Mouse (Mus musculus): ENCODE data around the gene Sipa1. TPM values are rescaled to one million over a fixed set of nuclear protein-coding genes. Genes with fewer than 3 reads are reported as not detected.

Gene Sipa1
- polyA plus RNA-seq (2015; fragmentation: Nextera tagmentation; extraction: Ambion mirVana): 37.1 and 39.6 TPM in 2 replicates

DNA sequence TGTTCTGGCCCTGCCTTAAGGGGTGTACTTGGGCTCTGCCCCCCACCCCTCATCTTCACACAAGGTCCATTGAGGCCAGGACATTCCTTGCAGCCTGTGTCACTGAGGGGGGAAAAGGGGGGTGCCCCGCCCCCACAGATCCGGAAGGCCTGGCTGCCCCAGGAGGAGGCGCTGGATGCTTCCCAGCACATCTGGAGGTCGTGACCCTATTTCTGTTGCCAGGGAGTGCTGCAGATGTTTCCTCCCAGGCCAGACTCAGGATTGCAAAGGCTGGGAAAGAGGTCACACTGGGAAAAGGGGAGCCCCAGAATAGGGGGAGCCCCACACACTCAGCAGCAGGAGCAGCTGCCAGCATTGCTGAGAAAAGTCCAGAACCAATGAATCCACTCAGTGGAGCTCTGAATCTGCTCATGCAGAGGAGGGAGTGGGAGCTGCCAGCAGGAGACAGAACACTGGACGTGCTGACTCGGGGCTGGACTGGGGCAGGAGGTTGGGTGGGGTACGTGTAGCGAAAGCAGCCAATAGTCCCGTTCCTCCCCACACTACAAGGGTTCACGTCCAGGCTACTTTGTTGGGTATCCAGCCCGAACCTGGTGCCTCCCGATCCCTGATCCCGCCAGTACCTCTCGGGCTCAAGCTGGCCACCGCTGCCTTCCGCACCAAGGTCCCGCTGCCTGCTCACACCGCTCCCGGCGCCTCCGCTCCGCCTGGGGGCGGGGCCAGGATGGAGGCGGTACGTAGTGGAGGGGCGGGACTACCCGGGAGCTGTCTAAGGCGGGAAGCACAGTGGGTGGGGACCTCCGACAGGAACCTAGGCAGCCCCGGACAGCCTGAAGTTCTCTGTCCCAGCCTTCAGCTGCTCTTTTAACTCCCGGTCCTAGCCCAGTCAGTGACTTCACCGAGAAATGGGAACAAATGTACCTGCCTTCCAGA is at the start of gene Sipa1:
Gene Sipa1, minus strand, starts transcription at position 727 of the 933 bp plus-strand sequence.
- Histone ChIP-seq H3K4me1 (ENCODE audit: insufficient read depth, low read length) (peaks cover 27% of the 10 kb centered on the region), H3K4me2 (replicated peaks; ENCODE audit: low read depth, low read length) (peak within 1 kb of the TSS; percentile 60), H3K27me3 (ENCODE audit: insufficient read depth, low read length) (no peaks in the 10 kb centered on the region), H3K27ac (ENCODE audit: low read length) (peak within 1 kb of the TSS; percentile 92), H3K36me3 (ENCODE audit: insufficient read depth, low read length) (peaks cover 32% of the 10 kb centered on the region), H3K9ac (replicated peaks; ENCODE audit: low read length) (peak within 1 kb of the TSS; percentile 72), H3K4me3 (ENCODE audit: low read length) (peak within 1 kb of the TSS; percentile 61), H3K9me3 (ENCODE audit: low read length) (no peaks in the 10 kb centered on the region)
- peak; percentile 95 for ATAC-seq (ENCODE audit: low FRiP score, low TSS enrichment)
- 2% methylated on average over 31 of the region's 32 CpGs for WGBS

DNA sequence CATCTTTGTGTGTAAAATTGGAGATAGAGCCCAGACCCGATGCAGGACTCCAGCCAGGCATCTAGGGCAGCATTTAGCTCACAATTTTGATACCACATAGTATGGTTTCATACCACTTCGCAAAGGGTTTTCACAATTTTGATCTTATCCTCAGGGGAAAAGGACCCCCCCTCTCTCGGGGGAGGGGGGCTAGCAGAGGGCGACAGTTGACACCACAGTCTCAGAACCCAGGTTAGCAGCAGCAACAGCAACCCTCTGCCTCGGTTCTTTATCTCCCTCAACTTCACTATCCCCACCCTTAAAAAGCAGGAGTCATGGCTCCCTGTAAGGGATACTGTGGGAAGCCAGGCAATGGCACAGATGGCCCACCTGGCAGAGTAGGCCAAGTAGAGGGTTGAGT is 49.7 kb upstream of the Sipa1 start:
- H3K27me3 ChIP-seq (ENCODE audit: insufficient read depth, low read length): no peaks in the 10 kb centered on the region
- peak overlapping the region; percentile 18; the same call in 1 of the 2 replicates for H3K4me2 ChIP-seq (replicated peaks; ENCODE audit: low read depth, low read length)
- H3K9me3 ChIP-seq (ENCODE audit: low read length): no peaks in the 10 kb centered on the region
- WGBS: 66% methylated on average over 5 of the region's 5 CpGs
- peaks cover 21% of the 10 kb centered on the region for H3K4me1 ChIP-seq (ENCODE audit: insufficient read depth, low read length)
- no peak overlapping the region for H3K4me3 ChIP-seq (ENCODE audit: low read length)
- peak overlapping the region; percentile 73 for H3K27ac ChIP-seq (ENCODE audit: low read length)
- peak; percentile 8; the same call in 1 of the 2 replicates for ATAC-seq (ENCODE audit: low FRiP score, low TSS enrichment)
- peak overlapping the region; percentile 51 for H3K9ac ChIP-seq (replicated peaks; ENCODE audit: low read length)
- H3K36me3 ChIP-seq (ENCODE audit: insufficient read depth, low read length): peaks cover 21% of the 10 kb centered on the region

DNA sequence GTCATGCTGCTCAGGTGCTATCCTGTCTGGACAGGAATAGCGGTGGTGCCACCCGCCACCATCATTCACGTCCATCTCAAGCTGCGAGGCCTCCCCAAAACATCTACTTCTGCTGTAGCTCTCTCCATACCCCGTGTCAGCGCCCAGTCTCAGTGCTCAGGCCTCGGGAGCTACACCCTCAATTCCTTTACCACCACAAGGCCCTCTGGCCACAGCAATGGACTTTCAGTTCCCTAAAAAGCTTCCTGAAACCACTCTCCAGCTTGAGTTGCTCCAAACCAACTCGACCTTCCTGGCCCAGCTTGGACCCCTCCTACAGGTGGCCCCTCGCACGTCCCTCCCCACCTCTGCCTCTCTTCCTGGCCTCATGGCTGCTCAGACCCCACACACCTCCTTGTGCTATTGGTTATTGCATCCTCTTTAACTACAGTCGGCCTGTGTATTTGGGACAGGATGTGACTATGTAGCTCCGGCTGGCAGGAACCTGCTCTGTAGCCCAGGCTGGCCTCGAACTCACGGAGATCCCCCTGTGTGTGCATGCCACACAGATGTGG is 48.5 kb upstream of the Sipa1 start:
- no peak for ATAC-seq (ENCODE audit: low FRiP score, low TSS enrichment)
- H3K4me2 ChIP-seq (replicated peaks; ENCODE audit: low read depth, low read length): no peak overlapping the region
- no peak overlapping the region for H3K4me3 ChIP-seq (ENCODE audit: low read length)
- no peaks in the 10 kb centered on the region for H3K9me3 ChIP-seq (ENCODE audit: low read length)
- WGBS: 89% methylated on average over 14 of the region's 14 CpGs
- peaks cover 24% of the 10 kb centered on the region for H3K36me3 ChIP-seq (ENCODE audit: insufficient read depth, low read length)
- no peaks in the 10 kb centered on the region for H3K27me3 ChIP-seq (ENCODE audit: insufficient read depth, low read length)
- H3K9ac ChIP-seq (replicated peaks; ENCODE audit: low read length): no peak overlapping the region
- H3K27ac ChIP-seq (ENCODE audit: low read length): no peak overlapping the region
- peaks cover 21% of the 10 kb centered on the region for H3K4me1 ChIP-seq (ENCODE audit: insufficient read depth, low read length)

DNA sequence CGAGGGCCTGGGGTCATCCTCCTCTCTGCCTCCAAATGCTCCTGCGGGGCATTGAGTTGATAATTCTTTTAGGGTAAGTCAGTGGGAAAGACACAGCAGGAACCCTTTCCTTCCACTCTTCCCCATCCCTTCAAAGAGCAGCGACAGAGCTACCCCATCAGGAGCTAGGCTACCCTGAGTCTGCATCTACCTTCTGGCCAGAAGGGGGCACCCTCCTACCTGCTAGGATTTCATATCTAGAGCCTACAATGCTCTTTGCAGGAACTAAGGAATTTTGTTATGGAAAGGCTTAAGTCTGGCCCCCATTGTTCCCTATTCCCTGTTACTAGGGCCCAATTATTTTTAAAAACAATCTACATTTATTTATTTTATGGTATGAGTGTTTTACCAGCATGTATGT is 47.7 kb upstream of the Sipa1 start:
- H3K4me3 ChIP-seq (ENCODE audit: low read length): no peak overlapping the region
- no peak overlapping the region for H3K9ac ChIP-seq (replicated peaks; ENCODE audit: low read length)
- H3K9me3 ChIP-seq (ENCODE audit: low read length): no peaks in the 10 kb centered on the region
- WGBS: 8% methylated on average over 3 of the region's 3 CpGs
- H3K4me2 ChIP-seq (replicated peaks; ENCODE audit: low read depth, low read length): no peak overlapping the region
- no peaks in the 10 kb centered on the region for H3K27me3 ChIP-seq (ENCODE audit: insufficient read depth, low read length)
- H3K4me1 ChIP-seq (ENCODE audit: insufficient read depth, low read length): peaks cover 19% of the 10 kb centered on the region
- H3K27ac ChIP-seq (ENCODE audit: low read length): no peak overlapping the region
- no peak for ATAC-seq (ENCODE audit: low FRiP score, low TSS enrichment)
- peaks cover 30% of the 10 kb centered on the region for H3K36me3 ChIP-seq (ENCODE audit: insufficient read depth, low read length)

DNA sequence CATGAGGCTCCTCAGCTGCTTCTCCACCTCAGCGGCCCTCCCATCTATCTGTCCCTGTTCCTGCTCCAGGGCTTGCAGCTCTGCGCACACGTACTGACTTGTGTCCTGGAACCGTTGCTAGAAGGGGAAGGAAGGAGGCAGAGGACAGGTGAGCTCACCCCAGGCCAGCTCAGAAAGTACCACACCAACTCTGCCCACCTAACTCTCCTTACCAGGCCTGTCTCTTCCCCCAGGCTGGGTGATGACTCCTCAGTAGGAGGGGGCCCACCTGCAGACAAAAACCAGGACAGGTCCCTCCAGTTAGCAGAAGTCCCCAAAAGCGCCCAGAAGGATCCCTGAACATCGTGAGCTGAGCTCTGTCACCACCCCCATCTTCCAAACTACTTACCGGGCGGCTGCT is 47.1 kb upstream of the Sipa1 start:
- Histone ChIP-seq H3K4me3 (ENCODE audit: low read length) (no peak overlapping the region), H3K4me1 (ENCODE audit: insufficient read depth, low read length) (peaks cover 18% of the 10 kb centered on the region), H3K9ac (replicated peaks; ENCODE audit: low read length) (no peak overlapping the region), H3K9me3 (ENCODE audit: low read length) (no peaks in the 10 kb centered on the region), H3K36me3 (ENCODE audit: insufficient read depth, low read length) (peaks cover 31% of the 10 kb centered on the region), H3K4me2 (replicated peaks; ENCODE audit: low read depth, low read length) (no peak overlapping the region), H3K27me3 (ENCODE audit: insufficient read depth, low read length) (no peaks in the 10 kb centered on the region), H3K27ac (ENCODE audit: low read length) (no peak overlapping the region)
- 81% methylated on average over 8 of the region's 8 CpGs for WGBS
- no peak for ATAC-seq (ENCODE audit: low FRiP score, low TSS enrichment)

DNA sequence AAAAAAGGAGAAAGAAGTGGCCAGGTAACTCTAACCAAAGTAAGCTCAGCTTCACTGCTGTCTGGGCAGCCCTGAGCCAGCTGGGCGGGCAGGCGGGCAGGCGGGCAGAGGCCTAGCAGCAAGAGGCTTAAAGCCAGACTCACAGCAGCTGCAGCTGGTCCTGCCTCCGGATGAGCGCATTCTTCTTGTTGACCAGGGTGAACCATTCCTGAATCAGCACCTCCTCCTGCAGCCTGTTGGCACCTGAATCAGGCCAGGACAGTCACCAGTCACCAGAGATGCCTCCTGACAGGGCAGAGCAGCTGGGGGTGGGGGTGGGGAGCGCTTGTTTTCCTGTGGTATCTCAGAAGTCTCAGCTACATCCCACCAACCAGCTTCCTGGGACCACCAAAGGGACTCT is 46.6 kb upstream of the Sipa1 start:
- peaks cover 19% of the 10 kb centered on the region for H3K4me1 ChIP-seq (ENCODE audit: insufficient read depth, low read length)
- ATAC-seq (ENCODE audit: low FRiP score, low TSS enrichment): no peak
- H3K27ac ChIP-seq (ENCODE audit: low read length): no peak overlapping the region
- H3K4me3 ChIP-seq (ENCODE audit: low read length): no peak overlapping the region
- H3K4me2 ChIP-seq (replicated peaks; ENCODE audit: low read depth, low read length): no peak overlapping the region
- H3K36me3 ChIP-seq (ENCODE audit: insufficient read depth, low read length): peaks cover 31% of the 10 kb centered on the region
- H3K9me3 ChIP-seq (ENCODE audit: low read length): no peaks in the 10 kb centered on the region
- WGBS: 93% methylated on average over 6 of the region's 6 CpGs
- H3K9ac ChIP-seq (replicated peaks; ENCODE audit: low read length): no peak overlapping the region
- no peaks in the 10 kb centered on the region for H3K27me3 ChIP-seq (ENCODE audit: insufficient read depth, low read length)

DNA sequence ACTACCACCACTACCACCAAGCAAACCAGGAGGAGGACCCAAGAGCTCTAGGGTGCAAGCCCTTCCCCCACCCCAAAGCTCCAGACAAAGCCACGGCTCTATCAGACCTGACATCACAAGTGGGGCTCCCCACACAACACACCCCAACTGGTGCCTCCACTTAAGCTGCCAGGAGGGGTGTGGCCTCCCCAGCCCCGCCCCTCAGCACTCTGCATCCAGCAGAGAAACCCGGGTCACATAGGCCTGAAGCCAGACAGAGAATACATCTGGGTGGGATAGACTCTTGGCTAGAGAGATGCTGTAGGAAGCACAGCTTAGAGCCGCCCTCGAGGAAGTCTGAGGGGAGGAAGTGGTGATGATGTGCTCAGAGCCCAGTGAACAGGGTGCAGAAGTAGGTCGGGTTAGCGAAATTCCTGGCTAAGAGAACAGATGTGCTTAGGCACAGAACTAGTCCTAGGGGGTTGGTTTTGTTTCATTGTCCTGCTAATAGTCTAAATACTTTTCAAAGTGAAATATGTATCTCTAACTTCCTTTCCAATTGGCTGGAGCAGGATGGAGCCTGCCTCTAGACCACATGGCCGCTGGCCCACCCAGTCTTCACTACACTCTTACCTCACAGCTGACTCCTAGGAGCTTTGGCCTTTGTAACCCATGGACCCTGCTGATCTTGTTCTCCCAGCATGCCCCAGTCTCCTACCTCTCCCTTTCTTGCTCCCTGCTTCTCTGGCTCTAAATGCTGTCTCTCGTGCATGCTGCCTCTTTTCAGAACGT is 41.5 kb upstream of the Sipa1 start:
- Histone ChIP-seq H3K36me3 (ENCODE audit: insufficient read depth, low read length) (peaks cover 58% of the 10 kb centered on the region), H3K9me3 (ENCODE audit: low read length) (no peaks in the 10 kb centered on the region), H3K27me3 (ENCODE audit: insufficient read depth, low read length) (no peaks in the 10 kb centered on the region), H3K9ac (replicated peaks; ENCODE audit: low read length) (no peak overlapping the region), H3K27ac (ENCODE audit: low read length) (peak overlapping the region; percentile 71), H3K4me1 (ENCODE audit: insufficient read depth, low read length) (peaks cover 12% of the 10 kb centered on the region; the same call in 1 of the 2 replicates), H3K4me3 (ENCODE audit: low read length) (no peak overlapping the region), H3K4me2 (replicated peaks; ENCODE audit: low read depth, low read length) (no peak overlapping the region)
- peak; percentile 69 for ATAC-seq (ENCODE audit: low FRiP score, low TSS enrichment)
- WGBS: 43% methylated on average over 10 of the region's 10 CpGs

DNA sequence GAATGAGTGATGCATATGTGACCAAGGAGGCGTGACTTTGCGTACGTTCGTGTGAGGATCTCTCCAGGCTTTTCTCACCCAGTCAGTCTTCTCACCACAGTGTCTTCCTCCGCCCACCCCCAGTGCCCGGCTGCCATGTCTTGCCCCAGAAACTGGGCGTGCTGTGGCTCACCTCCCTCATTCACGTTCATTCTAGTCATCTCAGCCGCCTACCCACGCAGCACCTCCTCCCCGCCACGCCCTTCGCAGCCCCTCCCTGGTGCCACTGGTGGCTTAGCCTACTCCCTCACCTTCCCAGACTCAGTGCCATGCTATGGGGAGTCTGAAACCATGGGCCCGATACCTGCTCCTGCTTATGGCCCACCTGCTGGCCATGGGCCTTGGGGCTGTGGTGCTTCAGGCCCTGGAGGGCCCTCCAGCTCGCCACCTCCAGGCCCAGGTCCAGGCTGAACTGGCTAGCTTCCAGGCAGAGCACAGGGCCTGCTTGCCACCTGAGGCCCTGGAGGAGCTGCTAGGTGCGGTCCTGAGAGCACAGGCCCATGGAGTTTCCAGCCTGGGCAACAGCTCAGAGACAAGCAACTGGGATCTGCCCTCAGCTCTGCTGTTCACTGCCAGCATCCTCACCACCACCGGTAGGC is 40.8 kb upstream of the Sipa1 start, which contains the start of gene Kcnk7:
Gene Kcnk7, plus strand, starts transcription at position 205 of the 638 bp plus-strand sequence.
- Histone ChIP-seq H3K4me2 (replicated peaks; ENCODE audit: low read depth, low read length) (no peak within 1 kb of the TSS), H3K9me3 (ENCODE audit: low read length) (no peaks in the 10 kb centered on the region), H3K36me3 (ENCODE audit: insufficient read depth, low read length) (peaks cover 61% of the 10 kb centered on the region), H3K27me3 (ENCODE audit: insufficient read depth, low read length) (no peaks in the 10 kb centered on the region), H3K27ac (ENCODE audit: low read length) (peak within 1 kb of the TSS; percentile 71), H3K4me3 (ENCODE audit: low read length) (no peak within 1 kb of the TSS), H3K4me1 (ENCODE audit: insufficient read depth, low read length) (peaks cover 12% of the 10 kb centered on the region; the same call in 1 of the 2 replicates), H3K9ac (replicated peaks; ENCODE audit: low read length) (no peak within 1 kb of the TSS)
- ATAC-seq (ENCODE audit: low FRiP score, low TSS enrichment): no peak
- WGBS: 65% methylated on average over 17 of the region's 17 CpGs

DNA sequence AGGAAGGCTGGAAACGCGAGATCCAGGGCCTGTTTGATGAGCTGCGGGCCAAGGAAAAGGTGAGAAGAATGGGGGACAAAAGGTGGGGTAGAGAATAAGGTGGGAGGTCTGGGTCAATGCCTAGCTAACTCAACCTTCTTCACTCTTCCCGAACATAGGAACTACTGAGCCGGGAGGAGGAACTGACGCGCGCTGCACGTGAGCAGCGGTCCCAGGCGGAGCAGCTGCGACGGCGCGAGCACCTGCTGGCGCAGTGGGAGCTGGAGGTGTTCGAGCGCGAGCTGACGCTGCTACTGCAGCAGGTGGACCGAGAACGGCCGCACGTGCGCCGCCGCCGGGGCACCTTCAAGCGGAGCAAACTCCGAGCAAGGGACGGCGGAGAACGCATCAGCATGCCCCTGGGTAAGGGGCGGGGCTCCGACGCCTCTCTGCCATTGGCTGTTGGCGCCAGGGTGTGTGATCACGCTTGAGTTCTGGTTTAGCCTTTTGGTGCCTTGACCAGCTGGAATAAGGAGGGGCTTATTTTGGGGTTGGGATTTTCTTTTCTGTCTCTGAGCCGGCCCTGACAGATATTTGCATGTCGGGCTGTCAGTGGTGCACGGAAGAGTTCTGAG is 32.4 kb upstream of the Sipa1 start:
- H3K9ac ChIP-seq (replicated peaks; ENCODE audit: low read length): no peak overlapping the region
- no peaks in the 10 kb centered on the region for H3K9me3 ChIP-seq (ENCODE audit: low read length)
- H3K27me3 ChIP-seq (ENCODE audit: insufficient read depth, low read length): no peaks in the 10 kb centered on the region
- ATAC-seq (ENCODE audit: low FRiP score, low TSS enrichment): peak; percentile 58; the same call in 1 of the 2 replicates
- no peak overlapping the region for H3K27ac ChIP-seq (ENCODE audit: low read length)
- no peak overlapping the region for H3K4me3 ChIP-seq (ENCODE audit: low read length)
- 30% methylated on average over 41 of the region's 41 CpGs for WGBS
- peaks cover 35% of the 10 kb centered on the region for H3K4me1 ChIP-seq (ENCODE audit: insufficient read depth, low read length)
- peak overlapping the region; percentile 40 for H3K4me2 ChIP-seq (replicated peaks; ENCODE audit: low read depth, low read length)
- peaks cover 75% of the 10 kb centered on the region for H3K36me3 ChIP-seq (ENCODE audit: insufficient read depth, low read length)

All from kidney, embryonic 16.5 days (tissue).